Mouse (Mus musculus) brain, adult 2 months (tissue): Measurements from ENCODE around the gene 1700012P22Rik.
A peak's percentile ranks its signal among the peaks of the same experiment; 100 is the strongest.

Experiments
- DNase-seq: peaks from one replicate; pipeline ENCODE4 v3.0.0; 2011; ENCODE audit warnings: low read depth, low spot score

1700012P22Rik gene

GRCm38 (mm10) chr4:144438672-144439071 is at the start of gene 1700012P22Rik:
TSS of gene 1700012P22Rik (minus strand) at chr4:144438772.
- DNase-seq, result no peak

- DNase-seq, result no peak
Measured at GRCm38 (mm10) chr4:144468091-144468490, 29.5 kb upstream of the 1700012P22Rik start.

- peak; percentile 1 for DNase-seq
Measured at GRCm38 (mm10) chr4:144465206-144465605, 26.6 kb upstream of the 1700012P22Rik start.

DNA sequence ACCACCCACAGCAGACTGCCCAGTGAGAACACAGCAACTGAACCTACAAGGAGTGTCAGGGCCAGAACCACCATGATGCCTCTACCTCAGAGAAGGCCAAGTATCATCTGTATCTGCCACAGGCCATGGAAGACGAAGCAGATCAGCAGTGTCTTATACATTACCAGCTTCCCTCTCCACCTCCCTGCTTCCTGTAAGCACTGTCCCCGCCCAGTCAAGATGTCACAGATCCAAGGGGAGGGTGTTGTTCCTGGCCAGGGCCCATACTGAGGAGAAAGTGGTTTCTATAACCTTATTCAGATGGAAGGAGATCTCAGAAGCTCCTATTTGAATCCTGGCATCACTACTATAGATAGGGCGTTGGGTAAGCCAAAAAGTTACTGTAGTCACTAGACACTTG is 25.1 kb upstream of the 1700012P22Rik start, which contains the start of gene Aadacl3:
Gene Aadacl3 (minus strand): TSS at position 101 of the 400 bp plus-strand sequence.
- DNase-seq, result no peak

DNA sequence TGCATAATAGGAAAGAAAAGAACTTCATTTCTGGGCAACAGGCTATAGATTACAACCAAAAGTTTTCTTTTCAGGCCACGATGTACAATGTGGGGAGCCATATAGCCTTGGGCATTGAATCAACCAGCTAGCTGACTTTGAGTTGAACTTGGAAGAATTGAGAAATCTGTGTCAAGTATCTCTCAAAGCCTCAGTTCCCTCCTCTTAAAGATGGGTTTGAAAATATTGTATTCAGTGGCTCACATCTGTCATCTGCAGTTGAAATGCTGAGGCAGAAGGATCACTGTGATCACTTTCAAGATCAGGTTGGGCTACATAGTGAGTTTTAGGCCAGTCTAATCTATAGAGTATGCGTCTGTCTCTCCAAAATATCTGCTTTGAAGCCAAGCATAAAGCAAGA is 14.6 kb upstream of the 1700012P22Rik start, which contains the start of gene Gm9944:
Gene Gm9944 (minus strand): TSS at position 101 of the 400 bp plus-strand sequence.
- no peak for DNase-seq

GRCm38 (mm10) chr4:144448546-144448945 is 10.0 kb upstream of the 1700012P22Rik start:
- no peak for DNase-seq

DNA sequence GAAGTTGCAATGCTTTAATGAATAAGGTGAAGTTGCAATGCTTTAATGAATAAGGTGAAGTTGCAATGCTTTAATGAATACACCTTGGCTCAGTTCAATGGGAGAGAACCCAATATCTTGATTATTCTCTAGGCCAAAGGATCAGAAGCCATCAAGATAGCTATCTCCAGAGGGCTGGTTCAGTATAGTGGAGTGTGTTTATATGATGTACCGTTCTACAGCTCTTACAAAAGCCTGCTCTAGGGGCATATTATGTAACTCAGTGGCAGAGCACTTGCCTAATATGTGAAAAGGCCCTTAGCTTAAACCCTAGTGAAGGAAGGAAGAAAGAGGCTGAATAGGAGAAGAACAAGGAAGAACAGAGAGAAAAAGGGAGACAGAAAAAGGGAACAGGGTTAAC is 3.0 kb upstream of the 1700012P22Rik start:
- DNase-seq, result no peak

DNA sequence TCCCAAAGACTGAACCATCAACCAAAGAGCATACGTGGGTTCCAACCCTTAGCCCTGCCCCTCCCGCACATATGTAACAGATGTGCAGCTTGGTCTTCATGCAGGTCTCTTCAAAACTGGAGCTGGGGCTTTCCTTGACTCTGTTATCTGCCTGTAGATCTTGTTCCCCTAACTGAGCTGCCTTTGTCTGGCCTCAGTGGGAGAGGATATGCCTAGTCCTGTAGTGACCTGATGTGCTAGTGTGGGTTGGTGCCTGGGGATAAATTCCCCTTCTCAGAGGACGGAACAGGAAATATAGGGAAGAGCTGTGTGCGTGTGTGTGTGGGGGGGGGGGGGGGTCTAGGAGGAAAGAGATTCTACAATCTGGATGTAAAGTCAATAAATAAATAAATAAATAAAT is 2.5 kb upstream of the 1700012P22Rik start:
- no peak for DNase-seq

DNA sequence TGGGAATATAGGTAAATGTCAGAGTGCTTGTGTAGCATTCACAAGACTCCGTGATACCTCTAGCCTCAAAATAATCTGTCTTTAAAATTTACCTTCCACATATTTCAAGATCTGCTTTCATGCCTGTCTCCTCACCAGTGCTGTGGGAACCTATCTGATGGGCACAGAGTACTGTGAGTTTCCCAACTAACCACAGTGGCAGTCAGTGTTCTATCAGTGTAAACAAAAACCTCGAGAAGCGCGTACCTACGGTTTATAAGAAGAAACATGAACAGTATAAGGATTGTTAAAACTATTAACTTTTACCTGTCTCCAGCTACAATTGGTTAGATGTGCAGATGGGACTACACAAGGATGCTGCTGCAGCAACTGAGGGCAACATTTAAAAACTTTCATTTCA is 5.4 kb downstream of the 1700012P22Rik start:
- no peak for DNase-seq

DNA sequence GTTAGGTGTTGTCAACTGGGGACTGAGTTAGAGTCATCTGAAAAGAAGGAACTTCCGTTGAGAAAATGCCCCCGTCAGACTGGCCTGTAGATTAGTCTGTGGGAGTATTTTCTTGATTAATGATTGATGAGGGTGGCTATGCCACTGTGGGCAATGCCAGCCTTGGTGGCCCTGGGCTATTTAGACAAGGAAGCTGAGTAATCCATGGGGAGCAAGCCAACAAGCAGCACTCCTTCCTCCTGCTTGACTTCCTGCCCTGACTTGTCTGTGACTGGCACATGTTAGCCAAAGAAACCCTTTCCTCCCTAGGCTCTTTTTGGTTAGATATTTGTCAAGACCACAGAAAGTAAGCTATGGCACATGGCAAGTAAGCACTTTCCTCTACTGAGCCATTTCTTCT is 7.8 kb downstream of the 1700012P22Rik start:
- DNase-seq, result no peak

- DNase-seq, result peak; percentile 9
Measured at GRCm38 (mm10) chr4:144428868-144429267, 9.7 kb downstream of the 1700012P22Rik start.

DNA sequence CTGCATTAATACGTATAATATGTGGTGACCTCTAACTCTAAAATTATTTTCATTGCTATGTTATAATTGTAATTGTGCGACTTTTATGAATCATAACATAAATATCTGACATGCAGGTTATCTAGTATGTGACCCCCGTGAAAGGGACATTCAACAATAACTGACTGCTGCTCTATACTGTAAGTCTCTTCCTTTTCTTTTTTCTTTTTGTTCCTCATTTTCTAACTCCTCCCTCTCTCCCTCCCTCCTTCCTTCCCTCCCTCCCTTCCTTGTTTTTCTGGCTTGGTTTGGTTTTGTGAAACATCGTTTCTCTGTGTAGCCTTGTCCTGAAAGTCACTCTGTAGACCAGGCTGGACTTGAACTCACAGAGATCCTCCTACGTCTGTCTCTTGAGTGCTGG is 14.0 kb downstream of the 1700012P22Rik start:
- no peak for DNase-seq

DNA sequence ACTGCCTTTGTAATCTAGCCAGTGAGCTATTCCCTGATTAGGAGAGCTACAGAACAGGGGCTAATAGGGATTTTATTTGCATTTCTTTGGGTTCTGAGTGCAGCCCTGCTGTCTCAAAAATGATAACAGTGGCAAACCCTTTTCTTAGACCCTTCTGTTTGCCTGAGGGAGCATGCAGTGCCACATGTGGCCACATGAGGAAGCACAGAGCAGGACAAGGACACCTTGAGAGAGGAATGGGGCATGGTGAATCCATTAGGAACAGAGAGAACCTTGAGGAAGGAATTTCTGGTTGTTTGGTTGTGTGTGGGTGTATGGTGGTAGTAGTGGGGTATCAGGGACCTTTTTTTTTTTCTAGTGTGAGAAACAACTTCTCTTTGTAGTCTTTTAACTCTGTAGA is 17.9 kb downstream of the 1700012P22Rik start:
- DNase-seq, result no peak

DNA sequence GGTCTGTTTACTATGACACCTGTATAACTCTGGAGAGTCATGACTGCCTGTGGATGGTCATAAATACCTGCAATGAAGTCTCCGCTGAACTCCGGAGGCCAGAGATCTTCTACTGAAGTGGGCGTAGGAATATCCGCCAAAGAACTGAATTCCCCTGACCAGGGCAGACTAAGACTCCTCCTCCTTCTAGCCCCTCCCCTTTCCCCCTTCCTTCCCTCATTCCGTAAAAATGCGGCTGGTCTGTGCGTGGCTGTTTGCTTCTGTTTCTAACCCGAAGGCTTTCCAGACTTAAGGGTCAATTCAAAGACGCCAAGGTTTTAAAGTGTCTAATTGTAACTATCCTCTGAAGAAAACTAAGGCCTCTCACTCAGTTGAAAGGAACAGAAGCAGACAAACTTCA is 30.3 kb downstream of the 1700012P22Rik start, which contains the start of gene Pramef12:
Gene Pramef12 (minus strand): TSS at position 175 of the 400 bp plus-strand sequence.
- DNase-seq, result no peak

DNA sequence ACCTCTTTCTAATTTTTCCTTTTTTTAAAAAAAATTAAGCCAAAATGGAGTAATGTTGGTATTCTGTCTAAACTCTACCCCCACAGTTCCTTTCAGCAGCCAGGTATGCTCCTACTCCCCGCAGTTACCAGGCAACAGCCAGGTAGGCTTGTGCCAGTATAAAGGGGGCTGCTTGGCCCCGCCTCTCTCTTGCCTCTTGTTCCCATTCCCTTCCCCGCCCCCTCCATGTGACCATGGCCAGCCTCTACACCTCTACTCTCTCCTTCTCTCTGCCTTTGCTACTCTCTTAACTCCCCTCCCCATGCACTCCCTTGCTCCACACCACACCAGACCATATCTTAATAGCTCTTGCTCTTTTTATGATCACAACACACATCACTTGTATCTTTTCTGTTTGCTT is 32.3 kb downstream of the 1700012P22Rik start:
- DNase-seq, result no peak

DNA sequence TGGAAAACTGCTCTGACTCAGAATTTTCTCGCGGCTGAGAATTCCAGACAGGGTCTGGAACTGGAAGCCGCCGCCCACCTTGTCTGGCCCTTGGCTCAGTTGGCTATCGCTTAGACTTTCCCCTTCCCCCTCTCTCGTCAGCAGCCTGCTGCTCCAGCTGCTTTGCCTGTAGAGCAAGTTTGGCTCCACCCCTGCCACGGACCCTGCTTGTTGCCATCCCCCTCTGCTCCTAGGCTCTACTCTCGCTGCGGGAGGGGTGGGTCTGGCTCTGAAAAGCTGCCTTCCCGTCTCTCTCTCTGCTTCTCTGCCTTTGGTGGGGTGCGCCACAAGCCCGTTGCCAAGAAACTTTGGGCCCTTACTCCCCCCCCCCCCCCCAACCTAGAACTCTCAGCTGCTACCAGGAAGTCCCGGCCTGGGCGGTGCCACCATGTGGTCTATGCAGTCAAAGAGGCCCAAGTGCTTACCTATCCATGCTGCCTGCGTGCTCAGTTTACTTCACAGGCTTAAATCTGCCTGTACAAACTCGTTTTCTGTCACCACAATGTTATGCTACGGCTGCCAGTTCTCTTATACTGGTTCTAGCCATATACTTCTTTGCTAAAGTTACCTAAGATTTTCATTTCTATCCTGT is 34.0 kb downstream of the 1700012P22Rik start:
- DNase-seq, result no peak

DNA sequence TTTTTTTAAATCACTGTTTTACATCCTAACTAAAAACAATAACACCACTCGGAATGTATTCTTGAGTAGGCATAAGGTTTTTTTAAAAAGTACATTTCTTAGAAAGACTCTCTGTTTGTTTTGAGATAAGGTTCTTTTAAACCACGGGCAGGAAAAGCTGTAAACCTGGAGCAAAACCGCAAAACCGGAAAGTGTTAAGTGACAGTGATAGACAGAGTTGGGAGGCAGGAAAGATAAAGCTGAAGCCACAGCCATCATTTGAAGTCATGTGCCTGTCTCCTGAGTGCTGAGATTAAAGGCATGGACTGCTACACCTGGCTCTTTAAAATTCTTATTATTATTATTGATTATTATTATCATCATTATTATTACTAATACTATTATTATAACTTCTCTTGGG is 35.9 kb downstream of the 1700012P22Rik start:
- DNase-seq, result no peak

DNA sequence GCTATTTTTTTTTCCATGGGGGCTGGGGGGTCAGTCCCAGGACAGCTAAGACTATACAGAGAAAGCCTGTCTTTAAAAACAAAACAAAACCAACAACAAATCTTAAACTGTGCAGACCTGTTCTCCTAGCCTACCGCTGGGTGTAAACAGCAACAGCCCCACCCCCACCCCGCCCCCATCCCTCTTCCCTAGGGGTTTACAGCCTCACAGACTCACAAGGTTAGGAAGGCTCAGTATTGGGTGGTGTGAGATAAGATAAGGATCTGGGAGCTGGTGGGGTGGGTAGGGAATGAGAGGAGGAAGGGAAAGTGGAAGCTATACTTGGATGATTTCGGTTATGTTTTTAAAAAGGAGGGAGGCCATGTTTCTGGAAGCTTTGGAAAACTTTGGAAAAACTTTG is 42.3 kb downstream of the 1700012P22Rik start:
- no peak for DNase-seq

DNA sequence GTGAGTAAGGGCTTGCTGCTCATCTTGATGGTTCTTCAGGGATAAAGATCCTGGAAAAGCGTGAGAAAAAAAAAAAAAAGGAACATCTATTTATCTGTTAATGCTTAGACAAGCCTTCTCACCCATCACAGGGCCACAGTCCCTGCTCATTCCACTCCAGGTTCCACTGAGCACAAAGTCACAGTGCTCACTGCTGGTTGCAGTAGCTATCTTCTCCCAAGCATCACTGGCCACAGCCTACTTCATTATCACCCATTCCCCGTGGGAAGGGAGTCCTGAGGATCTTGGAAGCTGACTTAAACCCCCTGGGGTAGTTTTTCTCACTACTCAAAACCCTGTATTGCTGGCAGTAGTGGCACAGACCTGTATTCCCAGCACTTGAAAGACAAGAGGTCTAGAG is 60.7 kb downstream of the 1700012P22Rik start, which contains the start of gene Pramef20:
Gene Pramef20 (minus strand): TSS at position 23 of the 400 bp plus-strand sequence.
- no peak for DNase-seq
